Mouse (Mus musculus): ENCODE results near the gene C530008M17Rik. TPM values are rescaled to one million over a fixed set of nuclear protein-coding genes. Genes with fewer than 3 reads are reported as not detected.

C530008M17Rik gene
- polyA plus RNA-seq (2012; rRNA removed), result 107 and 114 TPM in 2 replicates

GRCm38 (mm10) chr5:76656212-76656611 is at the start of gene C530008M17Rik:
C530008M17Rik (plus strand) TSS chr5:76656512.

GRCm38 (mm10) chr5:76905405-76906154 is 249.3 kb downstream of the C530008M17Rik start, which contains the start of gene Aasdh:
Aasdh (minus strand) TSS chr5:76905514.

Other genes starting within 250 kb of the C530008M17Rik start
- gene Gm7271, start 172.5 kb upstream of the C530008M17Rik start, polyA plus RNA-seq (2012; rRNA removed), result 1.4 TPM in 1 of 2 replicates, not detected in the other
- 119 and 125 TPM in 2 replicates for gene Exoc1, start 127.2 kb upstream of the C530008M17Rik start, polyA plus RNA-seq (2012; rRNA removed)
- 5.9 and 6.5 TPM in 2 replicates for gene Cep135, start 67.8 kb upstream of the C530008M17Rik start, polyA plus RNA-seq (2012; rRNA removed)
- gene Aasdh, start 249.0 kb downstream of the C530008M17Rik start, polyA plus RNA-seq (2012; rRNA removed), result 26.8 and 27.8 TPM in 2 replicates

All from central nervous system, embryonic 18 days (tissue).